Mouse (Mus musculus) adrenal gland, adult 18-20 months (tissue): ENCODE results near the gene Chek2. TPM values are rescaled to one million over a fixed set of nuclear protein-coding genes. Genes with fewer than 3 reads are reported as not detected.
A peak's percentile ranks its signal among the peaks of the same experiment; 100 is the strongest.
"Not testable (repeated sequence)": the region's sequence is repeated elsewhere in the genome, so short reads cannot be mapped to it uniquely, and the experiment has no call there.

Experiments
- DNase-seq, 2 experiments: peaks; one replicate each; pipeline ENCODE4 v3.0.0; 2021 to 2022; ENCODE audit warnings: low spot score in 2 of 2
- long read RNA-seq, 2 experiments: library from polyadenylated mRNA; stranded (forward); transcript quantifications; one replicate each; pipeline ENCODE4 v2.0.0; 2021
- total RNA-seq, 2 experiments: library from RNA; stranded (reverse); gene quantifications; 1 replicate in 1 of 2; 2 replicates in 1 of 2; pipeline ENCODE4 v1.2.3; 2021

Gene Chek2
- total RNA-seq: 1 to 10 TPM; 1.9 to 2.6 TPM
- long read RNA-seq, experiment 1, partial matches to known transcripts: 0 of 1 reads
- long read RNA-seq, experiment 1, other reads (novel, unspliced or antisense): 0 of 1 reads
- long read RNA-seq, experiment 2, transcript Chek2-201 (15 exons, 2,276 nt): major isoform, 6 of 13 reads
- long read RNA-seq, experiment 2, partial matches to known transcripts: 1 of 13 reads
- long read RNA-seq, experiment 2, other reads (novel, unspliced or antisense): 6 of 13 reads

DNA sequence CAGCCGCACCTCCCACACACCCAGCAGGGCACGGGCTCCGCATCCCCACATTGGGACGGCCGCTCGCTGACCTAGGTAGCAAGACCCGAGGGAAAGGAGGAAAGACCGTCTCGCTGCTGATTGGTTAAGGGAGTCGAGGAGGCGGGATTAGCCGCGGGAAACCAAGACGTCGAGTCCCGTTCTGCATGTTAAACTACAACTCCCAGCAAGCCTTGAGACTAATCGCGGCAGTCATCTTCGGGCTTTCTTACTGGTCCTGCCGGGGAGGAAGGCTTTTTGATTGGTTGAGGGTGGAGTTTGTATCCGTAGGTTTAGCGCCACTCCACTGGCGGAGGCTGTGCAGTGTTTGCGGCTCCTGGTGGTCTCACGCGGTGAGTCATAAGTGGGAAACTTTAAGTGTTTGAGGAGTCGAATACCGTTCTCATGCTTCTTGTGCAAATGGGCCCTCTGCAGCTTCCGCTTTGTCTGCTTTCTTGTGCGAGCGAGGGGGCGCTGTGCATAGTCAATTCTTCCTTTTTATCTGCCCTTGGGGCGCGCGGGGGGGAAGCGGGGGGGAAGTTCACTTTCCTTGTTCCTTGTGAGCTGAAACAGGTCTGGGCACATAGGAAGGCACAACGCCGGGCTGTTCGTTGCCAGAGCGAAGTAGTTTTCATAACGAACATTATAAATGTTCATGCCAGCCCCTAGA lies at the start of gene Chek2, which contains the start of gene Hscb:
Chek2 (plus strand) TSS at position 302 of the 688 bp plus-strand sequence.
Hscb (minus strand) TSS at position 100 of the 688 bp plus-strand sequence.
- DNase-seq: peak; percentile 90

DNA sequence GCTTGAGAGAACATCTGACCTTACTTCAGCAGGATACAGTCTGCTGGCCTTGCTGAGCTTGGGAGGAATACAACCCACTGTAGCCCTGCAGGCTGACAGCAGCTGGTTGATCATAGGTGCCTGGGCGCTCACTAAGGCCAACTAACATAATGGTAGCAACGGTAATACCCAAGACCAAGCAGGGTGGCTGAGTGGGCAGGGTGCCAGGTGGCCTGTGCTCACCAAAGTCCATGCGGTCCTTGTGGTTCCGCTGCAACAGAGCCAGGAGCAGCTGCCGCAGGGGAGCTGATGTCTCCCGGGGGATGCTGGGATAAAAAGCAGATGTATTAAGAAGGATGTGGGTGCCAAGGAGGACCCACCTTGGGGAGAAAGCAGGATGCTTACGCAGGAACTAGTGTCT lies 45.4 kb upstream of the Chek2 start:
- no peak for DNase-seq

DNA sequence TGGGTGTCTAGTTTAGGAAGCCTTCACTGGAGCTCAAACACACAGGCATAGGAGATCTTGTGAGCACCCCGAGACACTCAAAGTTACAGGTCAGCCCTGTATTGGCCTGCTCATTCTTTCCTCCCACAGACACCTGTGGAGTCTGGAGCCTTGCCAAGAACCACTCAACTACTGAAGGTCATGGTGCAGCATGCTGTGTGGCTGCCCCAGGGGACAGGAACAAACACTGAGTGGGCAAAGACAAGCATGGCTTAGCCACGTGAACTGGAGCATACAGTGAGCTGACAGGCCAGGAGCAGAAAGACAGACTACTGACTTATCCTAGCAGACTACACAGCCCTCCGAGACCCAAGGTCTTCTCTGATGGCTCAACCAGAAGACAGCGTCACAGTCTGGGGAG lies 42.1 kb upstream of the Chek2 start:
- DNase-seq: no peak

DNA sequence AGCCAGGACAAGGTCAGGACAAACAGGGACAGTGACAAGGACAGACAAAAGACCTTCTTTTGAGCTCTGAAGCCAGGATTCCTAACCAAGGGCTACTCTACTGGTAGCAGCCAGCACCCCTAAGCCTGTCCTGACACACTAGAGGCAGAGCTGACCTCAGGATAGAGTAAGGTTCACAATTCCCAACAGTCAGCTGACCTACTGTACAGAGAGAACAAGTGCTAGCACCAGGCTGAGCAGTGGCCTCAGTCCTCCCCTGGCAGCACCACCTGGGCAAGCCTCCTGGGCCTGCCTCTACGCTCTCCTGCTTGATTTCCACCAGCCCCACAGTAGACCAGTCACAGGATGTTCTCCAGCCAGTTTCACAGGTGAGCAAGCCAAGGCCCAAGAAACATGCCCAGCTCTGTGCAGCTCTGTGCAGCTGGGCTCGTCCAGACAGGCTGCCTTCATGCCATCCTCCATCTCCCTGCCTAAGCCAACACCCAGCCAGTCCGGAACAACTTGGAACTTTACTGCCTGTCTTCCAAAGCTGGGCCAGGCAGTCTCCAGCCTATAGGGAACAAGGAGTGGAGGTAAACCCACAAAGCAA lies 38.6 kb upstream of the Chek2 start:
- no peak for DNase-seq

DNA sequence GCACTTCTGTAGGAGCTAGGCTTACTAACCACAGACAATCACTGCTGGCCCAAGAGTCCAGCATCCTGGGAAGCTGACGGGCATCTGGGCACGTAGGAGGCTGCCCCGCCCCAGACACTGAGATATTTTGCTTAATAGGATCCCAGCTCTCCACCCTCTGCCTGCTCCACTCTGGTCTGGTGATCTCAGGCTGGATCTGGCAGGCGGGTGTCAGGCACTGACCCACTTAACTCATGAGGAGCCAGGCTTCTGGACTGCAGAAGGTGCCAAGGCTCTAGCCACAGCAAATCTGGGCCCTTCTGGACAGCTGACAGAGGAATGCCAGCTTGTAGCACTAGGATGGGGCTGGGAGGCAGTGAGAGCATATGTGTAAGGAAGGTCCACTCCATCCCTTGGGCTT lies 37.6 kb upstream of the Chek2 start:
- no peak for DNase-seq

DNA sequence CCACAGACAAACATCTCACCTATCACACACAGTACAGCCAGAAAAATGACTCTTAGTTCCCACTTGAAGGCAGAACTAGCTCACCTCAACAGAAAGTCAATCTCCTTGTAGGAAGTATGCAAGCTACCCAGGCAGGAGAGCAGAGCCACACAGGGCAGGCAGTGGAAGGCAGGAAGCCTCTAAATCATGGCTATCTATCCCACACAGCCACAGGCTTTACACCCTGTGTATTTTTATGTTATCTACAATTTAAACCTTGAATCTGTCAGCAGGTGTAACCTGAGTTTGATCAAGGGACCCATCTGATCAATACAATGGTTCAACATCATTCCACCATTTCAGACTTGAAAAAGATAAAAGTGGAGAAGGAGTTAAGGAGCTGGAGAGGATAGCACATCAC lies 37.0 kb upstream of the Chek2 start:
- DNase-seq: no peak

DNA sequence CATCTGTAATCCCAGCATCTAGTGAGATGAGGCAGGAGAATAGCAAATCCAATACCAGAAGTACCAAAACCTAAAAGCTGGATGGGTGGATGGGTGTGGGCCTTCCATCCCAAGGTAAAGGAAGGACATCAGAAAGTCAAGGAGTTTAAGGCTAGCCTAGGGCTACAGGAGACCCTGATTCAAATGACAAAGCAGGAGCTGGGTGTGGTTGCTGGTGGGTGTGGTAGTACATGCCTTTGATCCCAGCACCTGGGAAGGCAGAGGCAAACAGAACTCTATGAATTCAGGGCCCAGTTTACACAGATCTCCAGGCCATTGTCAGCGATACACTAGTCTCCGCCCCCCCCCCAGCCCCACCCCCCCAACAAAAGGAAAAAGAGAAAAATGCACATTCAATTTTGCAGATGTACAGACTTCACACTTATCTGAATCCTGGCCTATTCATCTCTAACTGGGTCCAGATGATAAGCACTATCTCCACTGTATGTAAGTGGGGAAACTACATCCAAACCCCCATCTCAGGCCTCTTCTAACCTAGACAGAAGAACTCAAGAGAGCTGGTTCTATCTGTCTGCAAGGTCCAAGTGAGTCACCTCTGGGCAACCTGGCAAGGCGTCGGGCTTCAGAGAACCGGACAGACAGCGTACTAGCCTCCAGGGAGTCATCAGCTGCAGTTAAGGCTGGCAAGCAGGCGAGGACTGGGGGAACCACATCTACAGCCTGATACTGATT lies 35.6 kb upstream of the Chek2 start:
- DNase-seq: no peak

DNA sequence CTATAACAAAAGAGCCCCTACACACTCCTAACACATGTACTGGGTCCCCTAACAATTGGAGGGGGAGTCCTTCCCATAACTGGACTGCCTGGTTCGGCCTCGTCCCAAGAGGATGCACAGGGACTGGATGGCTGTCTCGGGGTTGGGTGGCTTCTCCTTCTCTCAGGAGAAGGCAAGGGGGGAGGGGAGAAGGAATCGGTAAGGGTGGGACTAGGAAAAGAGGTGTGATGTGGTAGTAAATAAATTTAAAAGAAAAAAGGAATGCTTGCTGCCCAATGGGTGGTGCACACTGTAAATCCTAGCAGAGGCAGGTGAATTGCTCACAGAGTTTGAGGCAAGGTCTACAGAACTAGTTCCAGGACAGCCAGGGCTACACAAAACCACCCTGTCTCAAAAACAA lies 33.6 kb upstream of the Chek2 start:
- DNase-seq: no peak

DNA sequence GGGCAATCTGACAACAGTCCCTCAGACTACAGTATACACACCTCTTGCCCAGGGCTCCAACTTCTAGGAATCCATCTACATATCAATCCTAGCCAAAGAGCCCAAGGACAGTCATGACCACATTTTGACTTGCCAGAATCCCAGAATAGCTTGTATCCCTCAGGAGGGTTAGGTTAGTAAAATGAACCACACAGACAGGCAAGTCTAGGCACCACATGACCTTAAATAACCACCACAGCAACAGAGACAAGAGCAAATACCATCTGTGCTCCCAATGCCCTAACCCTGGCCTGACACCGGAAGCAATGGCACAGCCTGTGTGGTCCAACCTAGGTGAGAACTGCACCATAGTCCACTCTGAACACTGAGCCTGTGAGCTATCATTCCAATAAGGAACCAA lies 33.1 kb upstream of the Chek2 start:
- DNase-seq: no peak

DNA sequence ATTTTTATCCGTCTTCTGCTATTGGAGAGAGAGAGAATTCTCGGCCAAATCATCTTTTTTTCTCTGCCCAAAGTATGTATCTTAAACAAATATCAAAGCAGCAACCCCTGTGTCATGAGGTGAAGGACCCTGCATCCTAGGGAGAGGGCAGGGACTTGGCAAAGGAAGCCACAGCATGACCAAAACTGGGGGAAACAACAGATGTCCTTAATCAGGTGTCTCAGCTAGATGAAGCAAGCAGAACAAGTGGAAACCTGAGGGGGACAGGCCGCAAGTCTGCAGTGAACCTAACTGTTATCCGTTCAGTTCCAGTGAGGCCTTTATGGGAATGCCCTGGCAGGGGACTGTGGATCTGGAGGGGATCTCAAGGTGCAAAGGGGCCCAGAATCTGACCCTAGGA lies 32.3 kb upstream of the Chek2 start:
- DNase-seq: no peak

DNA sequence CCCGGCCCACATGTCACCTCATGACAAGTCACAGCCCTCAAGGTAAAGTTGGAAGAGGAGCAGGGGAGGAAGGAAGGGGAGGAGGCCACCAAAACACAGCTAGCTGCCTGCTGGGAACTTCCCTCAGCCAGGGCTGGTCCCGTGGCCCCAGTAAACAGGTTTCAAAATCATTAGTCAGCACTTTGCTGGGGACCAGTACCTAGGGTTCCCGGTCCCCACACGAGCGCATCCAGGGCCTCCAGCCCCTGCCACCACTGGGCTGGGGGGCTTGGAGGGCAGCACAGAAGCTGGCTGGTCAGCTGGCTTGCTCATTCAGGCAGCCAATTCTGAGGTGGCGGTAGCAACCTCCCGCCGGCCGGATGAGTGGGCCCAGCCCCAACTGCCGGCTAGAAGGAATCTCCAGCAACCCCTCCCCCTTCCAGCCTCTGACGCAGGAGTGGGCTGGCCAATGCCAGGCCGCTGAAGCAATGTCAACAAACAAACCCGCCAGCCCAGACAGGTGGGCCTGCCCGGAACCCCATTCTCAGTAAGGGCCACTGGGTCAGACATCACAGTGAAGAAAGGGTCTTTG lies 31.6 kb upstream of the Chek2 start:
- DNase-seq: peak; percentile 77 to 84

DNA sequence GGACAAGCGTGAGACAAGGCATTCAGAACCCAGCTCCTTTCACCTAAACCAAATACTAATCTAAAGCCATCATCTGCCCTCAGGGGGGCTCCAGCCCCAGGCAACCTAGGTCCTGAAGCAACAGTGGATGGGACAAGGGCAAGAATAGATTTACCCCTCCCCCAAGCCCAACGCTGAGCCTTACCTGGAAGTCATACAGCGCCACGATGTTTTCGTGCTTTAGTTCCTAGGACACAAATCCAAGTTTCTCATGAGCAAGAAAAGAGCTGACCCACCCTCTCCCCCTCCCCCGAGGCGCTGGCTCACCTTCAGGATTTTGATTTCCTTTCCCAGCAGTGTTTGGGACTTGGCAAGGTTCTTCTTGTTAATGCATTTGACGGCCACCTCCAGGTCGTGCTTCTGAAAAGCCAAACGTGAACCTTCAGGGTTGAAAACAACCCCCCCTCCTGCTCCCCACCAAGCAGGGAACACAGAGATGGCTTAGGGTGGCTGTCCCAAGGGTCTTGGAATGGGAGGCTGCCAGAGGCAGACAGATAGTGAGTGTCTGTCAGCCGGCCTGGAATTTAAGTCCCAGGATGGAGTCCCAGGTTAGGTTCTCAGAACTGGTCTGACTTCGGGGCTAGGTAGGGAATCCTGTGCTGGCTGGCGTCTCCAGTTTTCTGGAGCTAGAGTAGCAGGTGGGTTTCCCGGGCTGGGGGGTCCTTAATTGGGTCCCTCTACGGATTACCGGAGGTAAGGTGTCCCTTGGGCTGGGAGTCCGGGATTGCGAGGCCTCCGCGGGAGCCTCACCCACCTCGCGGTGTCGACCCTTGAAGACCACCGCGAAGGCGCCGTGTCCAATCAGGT lies 30.7 kb upstream of the Chek2 start:
- peak in 1 of 2 experiments; percentile 44 for DNase-seq

DNA sequence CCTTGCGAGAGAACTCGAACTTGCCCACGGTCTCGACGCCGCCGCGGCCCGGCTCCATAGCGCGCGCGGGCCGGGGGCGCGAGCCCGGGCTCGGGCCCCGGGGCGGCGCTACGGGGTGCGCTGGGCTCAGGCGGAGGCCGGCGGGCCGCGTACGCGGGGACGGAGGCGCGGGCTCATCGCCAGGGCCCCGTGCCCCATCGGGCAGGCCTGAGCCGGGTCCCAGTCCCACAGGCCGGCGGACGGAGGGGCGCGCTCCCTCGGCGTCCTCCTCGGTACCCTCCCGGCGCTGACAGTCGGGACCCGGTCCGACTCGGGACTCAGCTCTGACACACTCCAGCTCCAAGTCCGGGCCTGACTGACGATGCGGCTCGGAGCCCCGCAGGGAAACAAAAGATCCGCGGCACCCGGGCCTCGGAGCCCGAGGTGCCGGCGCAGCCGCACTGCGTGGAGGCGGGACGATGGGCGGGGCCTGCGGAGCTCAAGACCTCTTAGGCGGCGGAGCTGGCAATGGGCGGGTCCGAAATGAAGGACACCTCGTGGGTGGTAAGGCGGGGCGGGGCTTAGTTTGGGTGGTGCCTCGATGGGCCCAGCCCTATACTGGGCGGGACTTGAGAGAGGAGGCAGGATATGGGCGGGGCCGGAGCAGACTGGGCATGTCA lies 30.0 kb upstream of the Chek2 start, which contains the start of gene Ulk1:
Ulk1 (minus strand) TSS at position 431 of the 659 bp plus-strand sequence.
- DNase-seq: peak; percentile 99

DNA sequence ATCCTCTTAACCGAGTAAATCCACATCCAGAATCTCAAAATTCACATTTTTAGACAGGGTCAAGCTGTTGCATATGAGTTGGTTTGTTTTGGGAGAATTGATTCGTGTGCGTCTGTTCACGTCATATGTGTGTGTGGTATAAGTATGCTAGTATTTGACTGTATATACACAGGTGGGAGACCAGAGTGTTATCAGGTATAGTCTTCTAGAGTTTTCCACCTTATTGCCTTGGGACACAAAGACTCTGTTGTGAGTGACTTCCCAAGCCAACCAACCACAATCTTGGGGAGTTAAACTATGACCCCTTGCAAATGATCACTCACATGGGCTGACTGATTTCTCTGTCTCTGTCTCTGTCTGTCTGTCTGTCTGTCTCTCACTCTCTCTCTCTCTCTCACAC lies 15.4 kb upstream of the Chek2 start:
- DNase-seq: no peak

DNA sequence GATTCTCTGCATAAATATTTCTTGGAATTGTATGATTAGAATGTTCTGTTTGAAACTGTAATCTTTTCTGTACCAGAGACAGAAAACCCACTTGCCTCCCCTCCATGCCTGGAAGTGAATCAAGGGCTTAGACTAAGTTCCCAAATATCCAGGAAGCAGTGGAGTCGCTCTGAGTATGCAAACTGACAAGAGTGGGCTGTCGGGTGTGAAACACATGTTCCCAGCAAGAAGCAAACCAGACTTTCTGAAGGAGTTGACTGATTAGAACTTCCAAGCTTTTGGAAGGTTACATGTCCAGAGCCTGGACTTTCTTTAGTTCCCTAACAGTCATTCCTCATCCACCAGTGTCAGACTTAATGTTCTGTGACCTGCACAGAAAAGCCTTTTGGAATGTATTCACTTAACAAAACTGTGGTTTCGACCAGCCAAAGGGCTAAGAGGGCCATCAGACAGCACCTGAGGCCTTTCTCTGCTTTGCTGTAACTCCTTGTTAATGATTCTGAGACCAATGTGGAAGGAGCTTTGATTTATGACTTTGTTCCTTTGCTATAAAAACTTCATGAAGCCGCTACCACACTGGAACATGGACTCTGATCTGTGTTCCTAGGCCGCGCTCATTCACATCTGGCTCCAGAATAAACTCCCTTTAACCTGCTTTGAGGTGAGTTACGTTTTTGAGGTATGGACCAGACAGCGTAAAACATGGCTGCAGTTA lies 12.8 kb upstream of the Chek2 start:
- no peak for DNase-seq

DNA sequence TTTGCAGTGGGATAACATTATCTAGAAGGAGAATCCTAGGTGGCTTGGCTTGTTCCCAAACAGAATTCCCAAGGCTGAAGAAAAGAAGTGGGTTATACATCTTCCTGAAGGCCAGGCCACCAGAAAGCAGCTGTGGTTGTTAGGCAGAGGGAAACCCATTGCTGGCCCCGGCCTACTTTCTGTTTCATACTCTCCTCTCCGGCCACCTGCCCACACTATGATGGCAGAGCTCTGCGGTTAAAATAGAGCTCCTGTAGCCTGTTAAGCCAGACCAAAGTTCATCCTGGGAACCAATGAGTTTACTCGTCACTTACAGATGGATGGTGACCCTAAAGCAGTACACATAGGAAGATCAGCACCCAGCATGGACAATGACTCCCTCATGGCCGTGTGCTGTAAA lies 12.2 kb upstream of the Chek2 start:
- no peak for DNase-seq

DNA sequence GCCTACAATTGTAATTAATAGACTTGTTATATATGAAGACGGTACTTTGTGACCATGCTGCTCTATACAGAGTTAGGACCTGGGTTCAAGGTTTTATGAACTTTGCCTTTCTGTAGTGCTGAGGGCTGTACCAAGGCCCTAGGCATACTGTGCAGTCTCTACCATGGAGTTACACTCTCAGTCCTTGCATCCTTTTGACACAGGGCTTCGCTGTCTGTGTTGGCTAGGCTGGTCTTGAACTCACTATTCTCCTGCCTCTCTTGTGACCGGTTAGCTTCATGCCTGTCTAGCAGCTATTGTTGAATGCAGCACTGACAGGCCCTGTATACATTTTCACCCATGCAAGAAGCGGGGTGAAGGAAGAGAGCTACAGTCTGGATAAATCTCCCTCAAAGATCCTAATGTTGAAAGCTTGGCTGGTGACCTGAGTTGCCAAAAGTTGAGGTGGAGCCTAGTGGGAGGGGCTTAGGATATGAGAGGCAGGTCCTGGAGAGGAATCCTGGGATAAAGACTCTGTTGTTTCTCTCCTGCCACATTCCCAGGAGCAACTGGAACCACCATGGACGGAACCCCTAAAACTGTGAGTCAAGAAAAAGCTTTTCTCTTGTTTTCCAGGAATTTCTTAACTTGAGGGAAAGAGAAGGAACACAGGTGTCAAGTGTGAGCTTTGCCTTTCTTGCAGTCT lies 8.6 kb upstream of the Chek2 start:
- no peak for DNase-seq

DNA sequence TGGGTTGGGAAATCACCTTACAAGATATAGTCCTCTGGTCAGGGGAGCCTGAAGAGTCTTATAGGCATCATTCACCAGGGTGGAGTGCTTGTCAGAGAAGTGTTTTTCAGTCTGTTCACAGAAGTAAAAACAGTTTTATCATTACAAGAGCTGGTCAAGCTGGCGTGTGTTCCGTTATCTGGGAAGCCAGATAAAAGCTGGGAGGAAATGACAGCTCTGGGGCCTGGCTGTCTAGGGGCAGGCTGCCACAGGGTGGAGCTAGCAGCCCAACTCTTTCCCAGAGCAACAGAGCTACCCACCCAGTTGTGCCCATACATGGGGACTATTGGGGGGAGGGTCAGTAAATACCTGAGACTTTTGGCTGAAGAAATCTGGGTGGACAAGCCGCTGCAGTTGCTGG lies 3.8 kb upstream of the Chek2 start:
- peak; percentile 25 to 47 for DNase-seq

DNA sequence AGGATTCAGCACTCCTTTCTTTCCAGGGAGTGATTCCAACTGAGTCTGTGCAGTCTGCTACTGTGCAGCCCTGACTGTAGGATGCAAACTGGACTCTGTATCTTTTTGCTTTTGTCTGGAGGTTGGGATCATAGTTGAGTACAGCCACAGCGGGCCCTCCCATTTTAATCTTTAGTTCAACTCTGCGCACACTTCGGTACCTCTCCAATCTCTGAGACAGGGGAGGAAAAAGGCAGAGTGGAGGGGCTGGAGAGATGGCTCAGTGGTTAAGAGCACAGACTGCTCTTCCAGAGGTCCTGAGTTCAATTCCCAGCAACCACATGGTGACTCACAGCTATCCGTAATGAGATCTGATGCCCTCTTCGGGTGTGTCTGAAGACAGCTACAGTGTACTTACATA lies 1.8 kb upstream of the Chek2 start:
- DNase-seq: not testable (repeated sequence)
